Mouse (Mus musculus): ENCODE measurements at regions not wholly inside any gene's neighbourhood (a gene's known extent, or its start where the extent isn't known, plus 50 kb on each side); places are given as distances from the start of the nearest gene placed in this dataset.

DNA sequence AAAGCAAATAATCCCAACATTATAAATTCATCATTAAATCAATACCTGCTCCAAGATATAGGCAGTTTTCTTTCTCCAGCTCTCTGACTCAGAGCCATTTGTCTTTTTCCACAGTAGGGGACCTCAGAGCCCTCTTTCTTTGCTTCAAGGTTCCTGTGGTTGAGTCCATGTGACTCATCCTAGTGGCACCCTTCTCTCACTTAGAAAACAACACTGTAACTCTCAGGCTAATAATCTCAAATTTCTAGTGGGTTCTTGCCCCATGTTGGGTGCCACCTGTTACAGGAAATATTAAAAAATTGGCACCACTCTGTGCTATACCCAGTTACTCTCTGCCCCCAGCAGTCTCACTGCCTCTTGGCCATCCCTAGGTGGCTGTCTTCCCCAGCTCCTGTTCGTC lies 1706.4 kb downstream of the Car8 start:
- TF ChIP-seq GATA1 (IDR thresholded peaks at IDR 0.05; ENCODE audit: borderline replicate concordance, low read length) (no peak), FLI1 (IDR thresholded peaks at IDR 0.05; ENCODE audit: low read length) (no peak)

Data from megakaryocyte, embryonic 14.5 days (primary cell).